In genomic region chr19:42659354-42660243, GRCm38 (mm10) we compare ENCODE assay signal across 9 mouse cellular contexts. TPM values are rescaled to one million over a fixed set of nuclear protein-coding genes. Genes with fewer than 3 reads are reported as not detected.
A peak's percentile ranks its signal among the peaks of the same experiment; 100 is the strongest.
DNase-seq lines count a peak whose midpoint lies in the region; ATAC-seq lines count a peak whose summit lies in the region.
"Had no signal": no experiment of that assay in that cellular context is flagged by ENCODE, and none has a peak within 500 bp of the region (broad histone marks: within the 10 kb centered on the region; RNA-seq: fewer than 3 reads in every experiment).

No protein-coding gene starts in this region.

- no peaks in the 10 kb centered on the region for H3K4me1 ChIP-seq in neural tube, embryonic 14.5 days (ENCODE audit: control insufficient read depth, insufficient read depth, low read length)
- peaks cover 8% of the 10 kb centered on the region for H3K4me1 ChIP-seq in embryonic facial prominence, embryonic 12.5 days
- H3K4me1 ChIP-seq in midbrain, embryonic 13.5 days (replicated peaks) = peaks cover 11% of the 10 kb centered on the region

- DNase-seq in neural tube, embryonic 10.5 days (ENCODE audit: extremely low spot score, low spot score) = no peak
- DNase-seq in gastrocnemius, postnatal 4 days (ENCODE audit: low spot score in 2 of 2) = peak; percentile 37 to 56
- peak; percentile 73 for DNase-seq in layer of hippocampus, adult 9-11 months

- no peak overlapping the region for H3K9ac ChIP-seq in neural tube, embryonic 14.5 days (replicated peaks; ENCODE audit: low read depth, low read length)
- no peak overlapping the region for H3K9ac ChIP-seq in embryonic facial prominence, embryonic 12.5 days
- H3K9ac ChIP-seq in midbrain, embryonic 13.5 days (replicated peaks) = no peak overlapping the region

- peaks cover 4% of the 10 kb centered on the region; the same call in 1 of the 2 replicates for H3K27me3 ChIP-seq in neural tube, embryonic 14.5 days (ENCODE audit: control insufficient read depth, insufficient read depth, low read length)
- no peaks in the 10 kb centered on the region for H3K27me3 ChIP-seq in embryonic facial prominence, embryonic 12.5 days
- H3K27me3 ChIP-seq in midbrain, embryonic 13.5 days = peaks cover 60% of the 10 kb centered on the region
- H3K27me3 ChIP-seq: Patski had no signal

- H3K27ac ChIP-seq in neural tube, embryonic 14.5 days (ENCODE audit: low read depth, low read length) = no peak overlapping the region
- H3K27ac ChIP-seq in embryonic facial prominence, embryonic 12.5 days = no peak overlapping the region
- H3K27ac ChIP-seq in midbrain, embryonic 13.5 days = 0 out of 2 replicates have a peak overlapping the region, but pooled peaks have one; percentile 7

- peak; percentile 38; the same call in 1 of the 2 replicates for ATAC-seq in neural tube, embryonic 14.5 days (ENCODE audit: low read depth)
- ATAC-seq in embryonic facial prominence, embryonic 12.5 days (ENCODE audit: insufficient number of reproducible peaks, insufficient read depth, low FRiP score, low TSS enrichment) = no peak
- peak; percentile 65; the same call in 1 of the 2 replicates for ATAC-seq in midbrain, embryonic 13.5 days
- ATAC-seq in megakaryocyte progenitor cell, adult 5-6 weeks (replicated peaks; ENCODE audit: poor library complexity) = no peak
- no peak for ATAC-seq in monocyte, adult 5-6 weeks (replicated peaks; ENCODE audit: insufficient number of reproducible peaks, low FRiP score, low TSS enrichment, poor library complexity, severe bottlenecking)

- WGBS in neural tube, embryonic 14.5 days = 32% methylated on average over 21 of the region's 21 CpGs
- WGBS in embryonic facial prominence, embryonic 12.5 days = 45% methylated on average over 21 of the region's 21 CpGs
- WGBS in midbrain, embryonic 13.5 days = 30% methylated on average over 21 of the region's 21 CpGs

- no peak overlapping the region for H3K4me2 ChIP-seq in neural tube, embryonic 14.5 days (ENCODE audit: low read depth, low read length)
- peak overlapping the region; percentile 9; the same call in 1 of the 2 replicates for H3K4me2 ChIP-seq in embryonic facial prominence, embryonic 12.5 days (replicated peaks)
- H3K4me2 ChIP-seq in midbrain, embryonic 13.5 days (replicated peaks) = 0 out of 2 replicates have a peak overlapping the region, but pooled peaks have one; percentile 1

- no peaks in the 10 kb centered on the region for H3K9me3 ChIP-seq in neural tube, embryonic 14.5 days (ENCODE audit: control insufficient read depth, low read length)
- H3K9me3 ChIP-seq in embryonic facial prominence, embryonic 12.5 days = no peaks in the 10 kb centered on the region
- H3K9me3 ChIP-seq in midbrain, embryonic 13.5 days = no peaks in the 10 kb centered on the region

- no peaks in the 10 kb centered on the region for H3K36me3 ChIP-seq in neural tube, embryonic 14.5 days (ENCODE audit: control insufficient read depth, insufficient read depth, low read length)
- no peaks in the 10 kb centered on the region for H3K36me3 ChIP-seq in embryonic facial prominence, embryonic 12.5 days
- no peaks in the 10 kb centered on the region for H3K36me3 ChIP-seq in midbrain, embryonic 13.5 days

- H3K4me3 ChIP-seq in neural tube, embryonic 14.5 days (ENCODE audit: low read depth, low read length) = no peak overlapping the region
- no peak overlapping the region for H3K4me3 ChIP-seq in embryonic facial prominence, embryonic 12.5 days
- H3K4me3 ChIP-seq in midbrain, embryonic 13.5 days (replicated peaks) = no peak overlapping the region

RNA-seq across cellular contexts. Expression of gene Loxl4, which starts 47.0 kb away (rescaled TPM):
- 0.15 and 0.25 TPM in 2 replicates for polyA plus RNA-seq in neural tube, embryonic 14.5 days (2014; fragmentation: Nextera tagmentation; extraction: Ambion mirVana)
- polyA plus RNA-seq in embryonic facial prominence, embryonic 12.5 days (2016; fragmentation: Nextera tagmentation; extraction: Ambion mirVana) = 0.42 and 0.55 TPM in 2 replicates
- 1 to 10 TPM; 1.5 to 2.4 TPM for total RNA-seq in gastrocnemius, postnatal 4 days (2021)
- 0.11 and 0.17 TPM in 2 replicates for polyA plus RNA-seq in midbrain, embryonic 13.5 days (2015; fragmentation: Nextera tagmentation; extraction: Ambion mirVana)
- total RNA-seq in megakaryocyte progenitor cell, adult 5-6 weeks (2015) = not detected in 2 replicates
- 0.03 TPM in 1 of 2 replicates, not detected in the other for total RNA-seq in megakaryocyte progenitor cell, adult 5-6 weeks (2017)
- total RNA-seq in monocyte, adult 5-6 weeks (2017) = 0.11 TPM in 1 of 3 replicates, not detected in the others

Comparison
In these comparisons a context has a peak if more than half of its experiments do, and no peak if none do; other contexts are left out.
1. ATAC-seq: peak in neural tube, embryonic 14.5 days (single experiment) and midbrain, embryonic 13.5 days (single experiment); none in embryonic facial prominence, embryonic 12.5 days (single experiment), megakaryocyte progenitor cell, adult 5-6 weeks (single experiment) and monocyte, adult 5-6 weeks (single experiment).